ENCODE assay signal across 10 mouse cellular contexts in the genomic region with DNA sequence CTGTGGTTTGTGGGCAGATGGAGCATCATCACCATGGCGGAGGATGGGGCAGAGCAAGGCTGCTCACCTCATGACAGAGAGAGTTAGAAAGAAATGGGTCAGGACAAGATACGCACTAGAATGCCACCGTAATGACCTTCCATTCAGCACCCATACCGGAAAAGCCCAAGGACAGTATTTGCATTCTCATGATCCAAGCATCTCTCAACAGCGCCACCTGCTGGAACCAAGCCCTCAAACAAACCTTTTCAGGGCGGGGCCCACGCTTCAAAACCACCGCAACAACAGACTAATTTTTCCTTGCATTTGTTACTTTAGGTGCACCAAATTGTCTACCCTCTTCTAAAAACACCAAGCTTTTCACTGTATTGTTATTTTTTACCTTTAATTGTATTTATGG. TPM values are rescaled to one million over a fixed set of nuclear protein-coding genes. Genes with fewer than 3 reads are reported as not detected.
DNase-seq lines count a peak whose midpoint lies in the region; ATAC-seq and TF ChIP-seq lines count a peak whose summit lies in the region.
"Had no signal": no experiment of that assay in that cellular context is flagged by ENCODE, and none has a peak within 500 bp of the region (broad histone marks: within the 10 kb centered on the region; RNA-seq: fewer than 3 reads in every experiment).

No protein-coding gene starts in this region.

- no peak overlapping the region for H3K9ac ChIP-seq in stomach, postnatal 0 days (ENCODE audit: low read length)
- H3K9ac ChIP-seq: embryonic facial prominence, embryonic 12.5 days had no signal

- H3K9me3 ChIP-seq in stomach, postnatal 0 days (ENCODE audit: control insufficient read depth, low read length): no peaks in the 10 kb centered on the region
- H3K9me3 ChIP-seq: embryonic facial prominence, embryonic 12.5 days had no signal

- no peak overlapping the region for H3K4me2 ChIP-seq in stomach, postnatal 0 days (replicated peaks; ENCODE audit: low read depth)
- H3K4me2 ChIP-seq: embryonic facial prominence, embryonic 12.5 days had no signal

- intact Hi-C loops in heart, postnatal 25 days (cut with DNase I): no loop called here

- no peak overlapping the region for H3K4me3 ChIP-seq in layer of hippocampus, adult 2 months
- no peak overlapping the region for H3K4me3 ChIP-seq in stomach, postnatal 0 days (ENCODE audit: low read depth, low read length)
- H3K4me3 ChIP-seq: embryonic facial prominence, embryonic 12.5 days had no signal

- no peaks in the 10 kb centered on the region for H3K27me3 ChIP-seq in stomach, postnatal 0 days (ENCODE audit: control insufficient read depth, insufficient read depth, low read length)
- H3K27me3 ChIP-seq: embryonic facial prominence, embryonic 12.5 days had no signal

- WGBS in stomach, postnatal 0 days: 51% methylated on average over 8 of the region's 8 CpGs

- DNase-seq in heart, adult 11 months: peak; percentile 78
- no peak for DNase-seq in heart, postnatal 25 days (ENCODE audit: low spot score)
- DNase-seq in CD4-positive helper T cell, adult 2 months (ENCODE audit: low read depth, low spot score): peak; percentile 71
- DNase-seq in adrenal gland, postnatal 25 days: peak; percentile 58
- peak; percentile 33 for DNase-seq in embryo, embryonic 9.5 days (ENCODE audit: extremely low spot score)
- DNase-seq in layer of hippocampus, adult 2 months (ENCODE audit: low spot score in 2 of 2): peak in 1 of 2 experiments; percentile 56
- DNase-seq in stomach, postnatal 0 days (ENCODE audit: low spot score): peak; percentile 66

- no peaks in the 10 kb centered on the region for H3K36me3 ChIP-seq in stomach, postnatal 0 days (ENCODE audit: control insufficient read depth, insufficient read depth, low read length)
- H3K36me3 ChIP-seq: embryonic facial prominence, embryonic 12.5 days had no signal

- peak; percentile 97 for ATAC-seq in megakaryocyte, adult 5-6 weeks (ENCODE audit: poor library complexity, severe bottlenecking)
- no peak for ATAC-seq in stomach, postnatal 0 days (ENCODE audit: low FRiP score, low TSS enrichment)

- no peaks in the 10 kb centered on the region for H3K4me1 ChIP-seq in stomach, postnatal 0 days (replicated peaks; ENCODE audit: control insufficient read depth, insufficient read depth)

- H3K27ac ChIP-seq in layer of hippocampus, adult 2 months: no peak overlapping the region
- H3K27ac ChIP-seq in stomach, postnatal 0 days (replicated peaks): no peak overlapping the region
- H3K27ac ChIP-seq: embryonic facial prominence, embryonic 12.5 days had no signal

- TF ChIP-seq CTCF in layer of hippocampus, adult 2 months (conservative IDR thresholded peaks at IDR 0.05): peak; percentile 84
- TF ChIP-seq CTCF in stomach, postnatal 0 days (IDR thresholded peaks at IDR 0.05; ENCODE audit: low read depth): peak; percentile 72

- no peak for TF ChIP-seq EP300 in stomach, postnatal 0 days (optimal IDR thresholded peaks at IDR 0.05)

RNA-seq across cellular contexts. Expression of a gene that starts 21.6 kb away (rescaled TPM):
- total RNA-seq in heart, postnatal 25 days (2021): not detected
- not detected in 2 replicates for total RNA-seq in adrenal gland, postnatal 25 days (2021)
- not detected for total RNA-seq in layer of hippocampus, adult 2 months (2021)
- total RNA-seq in megakaryocyte, adult 5-6 weeks (2015): not detected in 2 replicates
- not detected in 2 replicates for total RNA-seq in megakaryocyte, adult 5-6 weeks (2017)
- not detected in 2 replicates for polyA plus RNA-seq in stomach, postnatal 0 days (2015; fragmentation: Nextera tagmentation; extraction: Ambion mirVana)
- total RNA-seq: left cerebral cortex, postnatal 36 days had no signal

RNA-seq across cellular contexts. Expression of a gene that starts 38.2 kb away (rescaled TPM):
- total RNA-seq in heart, postnatal 25 days (2021): 1 to 10 TPM; 1.4 to 1.8 TPM
- total RNA-seq in adrenal gland, postnatal 25 days (2021): 4.9 and 5.2 TPM in 2 replicates
- 10 to 100 TPM; 44.7 to 54.3 TPM for total RNA-seq in layer of hippocampus, adult 2 months (2021)
- not detected in 2 replicates for total RNA-seq in megakaryocyte, adult 5-6 weeks (2015)
- total RNA-seq in megakaryocyte, adult 5-6 weeks (2017): not detected in 2 replicates
- polyA plus RNA-seq in stomach, postnatal 0 days (2015; fragmentation: Nextera tagmentation; extraction: Ambion mirVana): 0.21 and 0.24 TPM in 2 replicates

RNA-seq across cellular contexts. Expression of a gene that starts 49.4 kb away (rescaled TPM):
- total RNA-seq in heart, postnatal 25 days (2021): 10 to 100 TPM; 11.4 to 11.5 TPM
- total RNA-seq in adrenal gland, postnatal 25 days (2021): 19.3 and 22.0 TPM in 2 replicates
- 10 to 100 TPM; 16.3 to 17.3 TPM for total RNA-seq in layer of hippocampus, adult 2 months (2021)
- 28.1 and 30.4 TPM in 2 replicates for total RNA-seq in megakaryocyte, adult 5-6 weeks (2015)
- 20.3 and 23.0 TPM in 2 replicates for total RNA-seq in megakaryocyte, adult 5-6 weeks (2017)
- polyA plus RNA-seq in stomach, postnatal 0 days (2015; fragmentation: Nextera tagmentation; extraction: Ambion mirVana): 5.5 and 6.1 TPM in 2 replicates
